Mouse (Mus musculus): ENCODE measurements around the gene Olfr944. TPM values are rescaled to one million over a fixed set of nuclear protein-coding genes. Genes with fewer than 3 reads are reported as not detected.

Gene Olfr944
- polyA plus RNA-seq (2015; fragmentation: Nextera tagmentation; extraction: Ambion mirVana), result not detected in 2 replicates

DNA sequence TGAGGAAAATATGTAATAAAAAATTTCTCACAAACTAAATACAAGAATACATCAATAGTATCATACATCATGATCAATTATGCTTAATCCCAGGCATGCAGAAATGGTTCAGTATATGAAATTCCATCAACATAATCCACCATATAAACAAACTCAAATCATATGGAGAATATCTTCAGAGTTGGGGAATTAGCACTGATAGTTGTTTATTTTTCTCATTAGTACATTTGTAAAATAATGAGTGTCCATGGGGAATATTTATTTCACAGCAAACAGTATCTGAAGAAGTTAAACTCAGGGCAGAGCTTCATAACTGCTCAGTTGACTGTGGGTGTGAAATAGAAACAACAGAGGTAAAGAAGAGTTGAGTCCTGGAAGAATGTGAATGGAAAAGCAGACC lies at the start of gene Olfr944:
TSS of gene Olfr944 (plus strand) at position 301 of the 400 bp plus-strand sequence.
- Histone ChIP-seq H3K9me3 (no peaks in the 10 kb centered on the region), H3K27ac (replicated peaks) (no peak within 1 kb of the TSS), H3K9ac (no peak within 1 kb of the TSS), H3K4me1 (replicated peaks) (no peaks in the 10 kb centered on the region), H3K4me2 (no peak within 1 kb of the TSS), H3K4me3 (no peak within 1 kb of the TSS), H3K36me3 (no peaks in the 10 kb centered on the region), H3K27me3 (no peaks in the 10 kb centered on the region)
- no peak for ATAC-seq (ENCODE audit: low read depth)

DNA sequence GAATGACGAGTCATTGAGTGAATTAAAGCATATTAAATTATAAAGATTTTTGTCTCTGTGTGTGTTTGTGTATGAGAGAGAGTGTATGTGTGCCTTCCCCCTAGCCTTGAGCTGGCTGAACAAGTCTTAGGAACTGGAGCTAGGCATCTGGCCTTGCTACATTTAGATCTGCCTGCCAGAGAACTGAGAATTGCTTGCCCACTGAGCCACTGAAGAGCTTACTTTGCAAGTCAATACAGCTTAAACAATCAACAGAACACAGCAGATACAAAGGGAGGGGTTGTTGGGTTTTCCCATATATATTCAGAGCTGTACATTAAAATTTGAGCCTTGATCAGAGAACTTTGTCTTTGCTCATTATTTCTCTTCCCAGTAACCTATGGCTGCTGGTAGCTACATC lies 49.3 kb upstream of the Olfr944 start:
- H3K4me2 ChIP-seq, result no peak overlapping the region
- 67% methylated on average over 1 of the region's 1 CpGs for WGBS
- no peaks in the 10 kb centered on the region for H3K27me3 ChIP-seq
- H3K9ac ChIP-seq, result no peak overlapping the region
- H3K9me3 ChIP-seq, result no peaks in the 10 kb centered on the region
- H3K27ac ChIP-seq (replicated peaks), result no peak overlapping the region
- no peaks in the 10 kb centered on the region for H3K36me3 ChIP-seq
- no peaks in the 10 kb centered on the region for H3K4me1 ChIP-seq (replicated peaks)
- no peak overlapping the region for H3K4me3 ChIP-seq
- no peak for ATAC-seq (ENCODE audit: low read depth)

DNA sequence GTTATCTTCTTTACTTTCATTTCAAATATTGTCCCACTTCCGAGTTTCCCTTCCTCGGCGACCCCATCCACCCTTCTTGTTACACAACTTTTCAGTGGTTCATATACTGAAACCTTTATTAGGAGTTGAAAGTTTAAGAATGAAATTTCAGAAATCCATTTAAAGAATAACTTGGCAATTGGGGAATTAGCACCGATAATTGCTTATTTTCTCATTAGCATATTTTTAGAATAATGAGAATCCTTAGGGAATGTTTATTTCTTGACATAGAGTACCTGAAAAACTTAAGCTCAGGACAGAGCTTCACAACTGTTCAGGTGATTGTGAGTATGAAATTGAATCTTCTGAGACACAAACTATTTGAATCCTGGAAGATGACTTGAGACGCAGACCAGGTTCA lies 35.7 kb upstream of the Olfr944 start, which contains the start of gene Olfr943:
TSS of gene Olfr943 (plus strand) at position 301 of the 400 bp plus-strand sequence.
- H3K4me2 ChIP-seq, result no peak within 1 kb of the TSS
- ATAC-seq (ENCODE audit: low read depth), result no peak

DNA sequence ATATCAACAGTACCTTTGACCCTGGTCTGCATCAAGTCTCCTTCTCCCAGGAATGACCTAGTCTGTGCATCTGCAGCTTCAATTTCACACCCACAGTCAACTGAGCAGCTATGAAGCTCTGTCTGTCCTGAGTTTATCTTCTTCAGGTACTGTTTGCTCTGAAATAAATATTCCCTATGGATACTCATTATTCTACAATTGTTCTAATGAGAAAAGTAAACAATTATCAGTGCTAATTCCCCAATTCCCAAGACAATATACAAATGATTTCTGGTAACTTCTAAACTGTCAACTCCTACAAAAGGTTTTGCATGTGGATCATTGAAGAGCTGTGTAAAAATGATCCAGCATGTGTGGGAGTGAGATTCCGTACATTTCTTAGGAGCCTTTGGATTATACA lies 48.2 kb downstream of the Olfr944 start, which contains the start of gene Olfr1537:
TSS of gene Olfr1537 (minus strand) at position 101 of the 400 bp plus-strand sequence.
- H3K4me1 ChIP-seq (replicated peaks), result no peaks in the 10 kb centered on the region
- no peak within 1 kb of the TSS for H3K9ac ChIP-seq
- no peaks in the 10 kb centered on the region for H3K9me3 ChIP-seq
- WGBS, result 91% methylated on average over 1 of the region's 1 CpGs
- H3K27me3 ChIP-seq, result no peaks in the 10 kb centered on the region
- no peak within 1 kb of the TSS for H3K4me3 ChIP-seq
- no peak for ATAC-seq (ENCODE audit: low read depth)
- no peak within 1 kb of the TSS for H3K27ac ChIP-seq (replicated peaks)
- H3K4me2 ChIP-seq, result no peak within 1 kb of the TSS
- H3K36me3 ChIP-seq, result no peaks in the 10 kb centered on the region

More for the DNA sequence above, 35.7 kb upstream of the Olfr944 start, which contains the start of gene Olfr943:
- Histone ChIP-seq H3K36me3 (no peaks in the 10 kb centered on the region), H3K9me3 (0 out of 2 replicates have a peak, but pooled peaks cover 4% of the 10 kb centered on the region), H3K27ac (replicated peaks) (no peak within 1 kb of the TSS), H3K4me3 (no peak within 1 kb of the TSS), H3K4me1 (replicated peaks) (no peaks in the 10 kb centered on the region), H3K9ac (no peak within 1 kb of the TSS), H3K27me3 (no peaks in the 10 kb centered on the region)
- WGBS, result 92% methylated on average over 5 of the region's 5 CpGs

Other genes with a start within 250 kb of the Olfr944 start
- not detected in 2 replicates for gene Olfr933, start 229.6 kb upstream of the Olfr944 start, polyA plus RNA-seq (2015; fragmentation: Nextera tagmentation; extraction: Ambion mirVana)
- gene Olfr934, start 213.6 kb upstream of the Olfr944 start, polyA plus RNA-seq (2015; fragmentation: Nextera tagmentation; extraction: Ambion mirVana), result not detected in 2 replicates
- not detected in 2 replicates for gene Olfr935, start 202.2 kb upstream of the Olfr944 start, polyA plus RNA-seq (2015; fragmentation: Nextera tagmentation; extraction: Ambion mirVana)
- gene Olfr146, start 178.5 kb upstream of the Olfr944 start, polyA plus RNA-seq (2015; fragmentation: Nextera tagmentation; extraction: Ambion mirVana), result not detected in 2 replicates
- not detected in 2 replicates for gene Olfr937, start 137.0 kb upstream of the Olfr944 start, polyA plus RNA-seq (2015; fragmentation: Nextera tagmentation; extraction: Ambion mirVana)
- gene Olfr938, start 123.0 kb upstream of the Olfr944 start, polyA plus RNA-seq (2015; fragmentation: Nextera tagmentation; extraction: Ambion mirVana), result not detected in 2 replicates
- gene Olfr27, start 73.8 kb upstream of the Olfr944 start, polyA plus RNA-seq (2015; fragmentation: Nextera tagmentation; extraction: Ambion mirVana), result not detected in 2 replicates
- gene Olfr943, start 35.6 kb upstream of the Olfr944 start, polyA plus RNA-seq (2015; fragmentation: Nextera tagmentation; extraction: Ambion mirVana), result not detected in 2 replicates
- not detected in 2 replicates for gene Olfr1537, start 48.1 kb downstream of the Olfr944 start, polyA plus RNA-seq (2015; fragmentation: Nextera tagmentation; extraction: Ambion mirVana)
- gene Olfr945, start 74.9 kb downstream of the Olfr944 start, polyA plus RNA-seq (2015; fragmentation: Nextera tagmentation; extraction: Ambion mirVana), result not detected in 2 replicates
- gene Olfr948, start 124.1 kb downstream of the Olfr944 start, polyA plus RNA-seq (2015; fragmentation: Nextera tagmentation; extraction: Ambion mirVana), result not detected in 2 replicates
- gene Olfr951, start 185.5 kb downstream of the Olfr944 start, polyA plus RNA-seq (2015; fragmentation: Nextera tagmentation; extraction: Ambion mirVana), result not detected in 2 replicates
- not detected in 2 replicates for gene Olfr952, start 225.2 kb downstream of the Olfr944 start, polyA plus RNA-seq (2015; fragmentation: Nextera tagmentation; extraction: Ambion mirVana)